Mouse (Mus musculus): Measurements from ENCODE around the gene H60b.
A peak's percentile ranks its signal among the peaks of the same experiment; 100 is the strongest.
"Not testable (repeated sequence)": the region's sequence is repeated elsewhere in the genome, so short reads cannot be mapped to it uniquely, and the experiment has no call there.

Gene H60b

DNA sequence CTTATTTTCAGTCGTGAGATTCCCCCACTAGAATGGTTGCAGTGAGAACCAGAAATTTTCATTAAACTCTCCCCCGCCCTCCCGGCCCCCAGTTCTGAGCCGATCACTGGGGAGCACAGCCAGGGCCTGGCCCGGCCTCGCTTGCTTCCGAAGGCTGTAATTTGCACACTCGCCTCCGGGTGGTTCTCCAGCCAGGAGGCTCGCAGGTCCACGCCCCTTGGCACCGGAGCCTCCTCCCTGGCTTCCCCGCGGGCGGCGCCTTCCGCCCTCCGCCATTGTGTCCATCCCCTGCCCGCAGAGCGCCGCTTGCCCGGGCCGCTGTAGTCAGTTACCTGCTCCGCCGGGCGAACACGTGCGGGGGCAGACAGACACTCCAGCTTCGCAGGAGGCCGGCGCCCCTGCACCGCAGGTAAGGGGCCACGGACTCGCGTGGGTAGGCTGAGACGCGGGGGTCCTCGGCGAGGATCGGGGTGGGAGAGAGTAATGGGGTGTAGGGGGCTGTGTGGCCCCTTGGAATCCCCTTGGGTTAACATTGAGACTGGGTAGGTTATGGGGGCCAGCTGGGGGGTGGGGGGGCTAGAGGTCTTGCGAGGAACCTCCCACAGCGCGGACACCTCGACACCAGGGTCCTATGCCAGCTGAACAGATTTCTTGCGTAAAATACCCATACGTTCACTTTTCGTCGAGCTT lies at the start of gene H60b, which contains the start of gene Raet1e:
TSS of gene H60b (plus strand) at position 277 of the 690 bp plus-strand sequence.
TSS of gene Raet1e (plus strand) at position 260 of the 690 bp plus-strand sequence.
- peak; percentile 50 for DNase-seq (ENCODE audit: low read depth, low spot score)
- not testable (repeated sequence) for H3K36me3 ChIP-seq (ENCODE audit: control insufficient read depth, insufficient read depth, low read length, poor library complexity, severe bottlenecking); H3K27me3 ChIP-seq (ENCODE audit: control insufficient read depth, insufficient read depth, low read length, poor library complexity, severe bottlenecking)

GRCm38 (mm10) chr10:22140665-22141280 lies 17.6 kb upstream of the H60b start:
- Histone ChIP-seq H3K36me3 (ENCODE audit: control insufficient read depth, insufficient read depth, low read length, poor library complexity, severe bottlenecking) (no peaks in the 10 kb centered on the region), H3K27me3 (ENCODE audit: control insufficient read depth, insufficient read depth, low read length, poor library complexity, severe bottlenecking) (no peaks in the 10 kb centered on the region)
- DNase-seq (ENCODE audit: low read depth, low spot score) = peak; percentile 69

- H3K27me3 ChIP-seq (ENCODE audit: control insufficient read depth, insufficient read depth, low read length, poor library complexity, severe bottlenecking); H3K36me3 ChIP-seq (ENCODE audit: control insufficient read depth, insufficient read depth, low read length, poor library complexity, severe bottlenecking): not testable (repeated sequence)
- DNase-seq (ENCODE audit: low read depth, low spot score) = peak; percentile 66
These were observed 16.2 kb upstream of the H60b start for GRCm38 (mm10) chr10:22142194-22142593.

- Histone ChIP-seq H3K36me3 (ENCODE audit: control insufficient read depth, insufficient read depth, low read length, poor library complexity, severe bottlenecking) (no peaks in the 10 kb centered on the region), H3K27me3 (ENCODE audit: control insufficient read depth, insufficient read depth, low read length, poor library complexity, severe bottlenecking) (no peaks in the 10 kb centered on the region)
- no peak for DNase-seq (ENCODE audit: low read depth, low spot score)
These were observed 15.5 kb upstream of the H60b start for GRCm38 (mm10) chr10:22142926-22143325.

- Histone ChIP-seq H3K36me3 (ENCODE audit: control insufficient read depth, insufficient read depth, low read length, poor library complexity, severe bottlenecking) (no peaks in the 10 kb centered on the region), H3K27me3 (ENCODE audit: control insufficient read depth, insufficient read depth, low read length, poor library complexity, severe bottlenecking) (no peaks in the 10 kb centered on the region)
- peak; percentile 85 for DNase-seq (ENCODE audit: low read depth, low spot score)
These were observed 9.8 kb upstream of the H60b start for GRCm38 (mm10) chr10:22148441-22149072.

GRCm38 (mm10) chr10:22149073-22149690 lies 9.2 kb upstream of the H60b start, which contains the start of gene E030030I06Rik:
TSS of gene E030030I06Rik (minus strand) at chr10:22149270.
- DNase-seq (ENCODE audit: low read depth, low spot score) = peak; percentile 45
- no peaks in the 10 kb centered on the region for H3K27me3 ChIP-seq (ENCODE audit: control insufficient read depth, insufficient read depth, low read length, poor library complexity, severe bottlenecking)
- H3K36me3 ChIP-seq (ENCODE audit: control insufficient read depth, insufficient read depth, low read length, poor library complexity, severe bottlenecking) = no peaks in the 10 kb centered on the region

- Histone ChIP-seq H3K27me3 (ENCODE audit: control insufficient read depth, insufficient read depth, low read length, poor library complexity, severe bottlenecking) (no peaks in the 10 kb centered on the region), H3K36me3 (ENCODE audit: control insufficient read depth, insufficient read depth, low read length, poor library complexity, severe bottlenecking) (no peaks in the 10 kb centered on the region)
- no peak for DNase-seq (ENCODE audit: low read depth, low spot score)
These were observed 8.5 kb upstream of the H60b start for GRCm38 (mm10) chr10:22149691-22150465.

GRCm38 (mm10) chr10:22150593-22150992 lies 7.8 kb upstream of the H60b start:
- no peaks in the 10 kb centered on the region for H3K36me3 ChIP-seq (ENCODE audit: control insufficient read depth, insufficient read depth, low read length, poor library complexity, severe bottlenecking)
- peak; percentile 45 for DNase-seq (ENCODE audit: low read depth, low spot score)

DNA sequence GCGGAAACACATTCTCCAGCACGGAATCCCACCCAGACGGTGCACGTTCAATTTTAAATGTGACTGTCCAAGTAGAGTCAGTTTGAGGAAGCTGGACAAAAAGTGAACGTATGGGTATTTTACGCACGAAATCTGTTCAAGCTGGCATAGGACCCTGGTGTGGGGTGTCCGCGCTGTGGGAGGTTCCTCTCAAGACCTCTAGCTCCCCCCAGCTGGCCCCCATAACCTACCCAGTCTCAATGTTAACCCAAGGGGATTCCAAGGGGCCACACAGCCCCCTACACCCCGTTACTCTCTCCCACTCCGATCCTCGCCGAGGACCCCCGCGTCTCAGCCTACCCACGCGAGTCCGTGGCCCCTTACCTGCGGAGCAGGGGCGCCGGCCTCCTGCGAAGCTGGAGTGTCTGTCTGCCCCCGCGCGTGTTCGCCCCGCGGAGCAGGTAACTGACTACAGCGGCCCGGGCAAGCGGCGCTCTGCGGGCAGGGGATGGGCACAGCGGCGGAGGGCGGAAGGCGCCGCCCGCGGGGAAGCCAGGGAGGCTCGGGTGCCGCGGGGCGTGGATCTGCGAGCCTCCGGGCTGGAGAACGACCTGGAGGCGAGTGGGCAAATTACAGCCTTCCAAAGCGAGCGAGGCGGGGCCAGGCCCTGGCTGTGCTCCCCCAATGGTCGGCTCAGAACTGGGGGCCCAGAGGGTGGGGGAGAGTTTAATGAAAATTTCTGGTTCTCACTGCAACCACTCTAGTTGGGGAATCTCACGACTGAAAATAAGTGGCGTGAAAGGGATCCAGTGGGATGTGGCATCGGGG lies 7.1 kb upstream of the H60b start:
- H3K27me3 ChIP-seq (ENCODE audit: control insufficient read depth, insufficient read depth, low read length, poor library complexity, severe bottlenecking); H3K36me3 ChIP-seq (ENCODE audit: control insufficient read depth, insufficient read depth, low read length, poor library complexity, severe bottlenecking): not testable (repeated sequence)
- DNase-seq (ENCODE audit: low read depth, low spot score) = peak; percentile 47

More at GRCm38 (mm10) chr10:22150593-22150992, 7.8 kb upstream of the H60b start:
- peaks cover 3% of the 10 kb centered on the region; the same call in 1 of the 2 replicates for H3K27me3 ChIP-seq (ENCODE audit: control insufficient read depth, insufficient read depth, low read length, poor library complexity, severe bottlenecking)

DNA sequence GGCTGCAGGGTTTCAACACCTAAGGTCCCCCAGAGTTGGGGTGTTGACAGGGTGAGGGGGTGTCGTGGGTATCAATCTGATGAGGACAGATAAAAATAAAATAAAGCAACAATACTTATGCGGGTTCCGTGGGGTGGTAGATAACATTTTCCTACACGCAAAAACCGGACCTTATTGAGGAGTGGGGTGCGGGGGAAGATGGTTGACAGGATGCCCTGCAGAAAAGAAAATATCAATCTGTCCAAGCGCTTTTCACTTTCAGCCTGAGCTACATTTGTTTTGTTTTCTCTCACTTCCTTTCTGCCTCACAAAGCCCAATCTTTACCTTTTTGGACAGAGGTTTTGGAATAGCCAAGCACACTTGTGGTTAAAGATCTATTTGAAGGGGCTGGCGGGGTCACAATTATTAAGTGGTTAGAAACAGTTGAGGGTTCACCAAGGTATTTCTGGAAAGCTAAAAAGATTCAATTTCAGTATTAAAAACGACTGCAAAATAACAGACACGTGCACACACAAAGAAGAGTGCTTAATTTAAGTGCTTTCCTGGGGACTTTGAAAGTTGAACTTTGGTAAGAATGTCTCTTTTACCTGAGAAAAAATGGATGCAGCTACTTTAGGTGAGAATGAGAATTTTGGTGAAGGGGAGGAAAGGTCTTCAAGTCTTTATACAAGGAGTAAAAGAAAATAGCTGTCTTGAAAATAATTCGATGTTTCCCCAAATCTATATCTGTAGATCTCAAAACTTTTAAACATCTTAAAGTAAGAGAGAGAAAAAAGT lies 6.3 kb upstream of the H60b start:
- not testable (repeated sequence) for DNase-seq (ENCODE audit: low read depth, low spot score); H3K36me3 ChIP-seq (ENCODE audit: control insufficient read depth, insufficient read depth, low read length, poor library complexity, severe bottlenecking)

DNA sequence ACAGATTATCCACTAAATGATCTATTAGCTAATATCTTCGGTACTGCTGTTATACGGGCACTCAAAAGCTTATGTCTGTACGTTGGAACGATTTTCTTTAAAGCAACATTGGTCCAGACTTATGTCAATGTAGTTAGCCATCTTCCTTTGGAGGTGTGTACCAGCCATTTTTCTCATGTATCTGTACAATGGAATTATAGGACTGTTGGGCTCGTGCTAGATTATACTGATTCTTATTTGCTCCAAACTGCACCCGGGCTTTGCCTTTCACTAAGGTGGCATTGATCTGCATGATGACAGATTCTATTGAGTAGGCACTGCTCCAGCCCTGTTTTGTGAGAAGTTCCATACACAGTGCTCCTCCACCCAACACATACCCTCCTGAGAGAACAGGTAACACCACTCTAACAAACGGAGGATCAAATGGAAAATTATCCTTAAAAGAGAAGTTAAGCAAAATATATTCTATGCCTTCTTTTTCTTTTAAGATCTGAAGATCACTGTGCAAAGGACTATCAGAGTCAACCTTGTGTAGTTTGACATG lies 5.2 kb upstream of the H60b start:
- H3K27me3 ChIP-seq (ENCODE audit: control insufficient read depth, insufficient read depth, low read length, poor library complexity, severe bottlenecking); H3K36me3 ChIP-seq (ENCODE audit: control insufficient read depth, insufficient read depth, low read length, poor library complexity, severe bottlenecking); DNase-seq (ENCODE audit: low read depth, low spot score): not testable (repeated sequence)

More for the DNA sequence above, 6.3 kb upstream of the H60b start:
- H3K27me3 ChIP-seq (ENCODE audit: control insufficient read depth, insufficient read depth, low read length, poor library complexity, severe bottlenecking) = not testable (repeated sequence)

- H3K27me3 ChIP-seq (ENCODE audit: control insufficient read depth, insufficient read depth, low read length, poor library complexity, severe bottlenecking); H3K36me3 ChIP-seq (ENCODE audit: control insufficient read depth, insufficient read depth, low read length, poor library complexity, severe bottlenecking): not testable (repeated sequence)
- DNase-seq (ENCODE audit: low read depth, low spot score) = peak; percentile 43
These were observed 4.3 kb upstream of the H60b start for GRCm38 (mm10) chr10:22154127-22154526.

Measured in splenic B cell, adult 2 months (primary cell).